Mouse (Mus musculus) embryonic fibroblast, embryonic 13.5 days (primary cell): ENCODE measurements around the gene Slc2a12. TPM values are rescaled to one million over a fixed set of nuclear protein-coding genes. Genes with fewer than 3 reads are reported as not detected.
A peak's percentile ranks its signal among the peaks of the same experiment; 100 is the strongest.

Source experiments
- H3K27ac ChIP-seq: 2 replicates; pipeline ENCODE4 v1.5.1; 2012; ENCODE audit warnings: low read length, control low read depth, inconsistent platforms; ENCODE audit not compliant: insufficient read depth
- H3K4me1 ChIP-seq: 2 replicates; pipeline ENCODE4 v1.6.1; 2011; ENCODE audit warnings: low read length; ENCODE audit not compliant: control insufficient read depth, insufficient read depth
- H3K4me3 ChIP-seq: 2 replicates; pipeline ENCODE4 v1.5.1; 2011; ENCODE audit warnings: mild to moderate bottlenecking, control low read depth, low read length; ENCODE audit not compliant: insufficient read depth
- CTCF ChIP-seq: IDR thresholded peaks from 2 replicates; pipeline ENCODE4 v1.5.1; 2011; ENCODE audit warnings: mild to moderate bottlenecking, control low read depth, low read length, moderate library complexity, borderline replicate concordance; ENCODE audit not compliant: insufficient read depth
- POLR2A ChIP-seq: IDR thresholded peaks from 2 replicates; pipeline ENCODE4 v1.6.1; 2011; ENCODE audit warnings: low read depth, mild to moderate bottlenecking, control low read depth, low read length, moderate library complexity
- polyA plus RNA-seq: library from polyadenylated mRNA; stranded (reverse); fragments of >200 nt; gene quantifications from 2 replicates; pipeline ENCODE4 v1.2.4, GENCODE M21; 2011; ENCODE audit warnings: low read depth; ENCODE audit not compliant: missing spikeins, insufficient read length

Slc2a12 gene
- polyA plus RNA-seq, 1 experiment = 1.5 TPM

DNA sequence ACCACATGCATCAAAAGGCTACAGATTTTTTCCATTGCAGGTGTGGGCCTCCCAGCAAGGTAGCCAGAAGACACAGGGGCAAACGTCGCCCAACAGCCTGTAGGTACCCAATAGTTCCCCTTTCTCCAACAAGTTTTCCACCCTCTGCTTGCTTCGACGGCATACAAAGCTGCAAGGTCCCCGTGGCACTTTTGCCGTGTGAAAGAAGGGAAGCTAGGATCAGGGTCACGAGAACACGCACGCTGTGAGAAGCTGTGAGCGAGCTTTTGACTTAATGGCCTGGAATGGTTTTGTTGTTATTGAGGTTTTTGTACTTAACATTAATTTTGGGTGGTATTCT, 14.5 kb downstream of the Slc2a12 start:
- H3K27ac ChIP-seq = no peak overlapping the region
- no peaks in the 10 kb centered on the region for H3K4me1 ChIP-seq
- no peak for TF ChIP-seq POLR2A
- TF ChIP-seq CTCF = no peak
- no peak overlapping the region for H3K4me3 ChIP-seq

DNA sequence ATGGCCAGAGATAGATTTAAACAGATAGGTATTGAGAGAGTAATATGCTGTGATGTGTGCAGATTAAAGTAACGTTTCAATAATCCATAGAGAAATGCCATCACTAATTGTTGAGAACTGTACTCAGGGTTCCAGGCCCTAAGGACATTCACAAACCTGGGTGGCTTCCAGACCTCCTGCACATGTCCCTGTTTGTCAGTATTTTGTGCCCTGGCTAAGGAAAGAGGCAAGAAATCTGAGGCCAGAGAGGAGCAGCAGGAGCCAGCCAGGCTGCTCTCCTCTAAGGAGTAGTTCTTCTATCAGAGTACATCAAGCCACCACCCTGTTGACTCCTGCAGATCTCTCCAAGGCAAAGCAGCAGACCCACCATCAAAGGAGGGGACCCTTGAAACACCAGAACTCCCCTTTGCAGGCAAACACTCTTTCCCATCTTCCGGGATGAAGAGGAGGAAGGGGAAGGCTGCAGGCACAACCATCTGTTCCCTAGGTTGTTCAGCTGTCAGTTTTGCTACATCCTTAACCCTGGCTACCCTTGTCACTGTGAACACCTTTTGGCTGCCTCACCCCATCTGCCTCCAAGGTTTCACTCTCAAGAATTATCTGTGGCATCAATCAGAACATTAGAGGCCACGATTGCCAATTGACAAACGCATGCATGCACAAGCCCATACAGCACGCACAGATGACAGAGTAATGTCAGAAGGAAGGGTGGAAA, 15.6 kb downstream of the Slc2a12 start:
- TF ChIP-seq CTCF = no peak
- no peak for TF ChIP-seq POLR2A
- no peaks in the 10 kb centered on the region for H3K4me1 ChIP-seq
- H3K27ac ChIP-seq = no peak overlapping the region
- no peak overlapping the region for H3K4me3 ChIP-seq

DNA sequence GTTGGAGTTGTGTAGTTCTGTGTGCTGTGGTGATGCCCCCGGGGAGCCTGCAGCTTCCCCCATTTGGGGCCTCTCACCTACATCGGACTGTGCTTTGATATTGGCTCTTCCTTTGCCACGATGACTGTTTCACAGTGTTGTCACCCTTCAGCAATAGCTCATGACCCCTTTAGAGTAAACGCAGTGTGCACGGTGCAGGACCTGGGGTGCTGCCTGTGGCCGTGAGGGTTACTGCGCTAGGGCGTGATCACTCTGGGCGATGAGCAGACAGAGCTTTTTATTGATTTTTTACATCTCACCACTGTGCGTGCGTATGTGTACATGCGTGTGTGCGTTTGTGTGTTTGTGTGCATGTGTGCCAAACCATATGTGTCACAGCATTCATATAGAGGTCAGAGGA, 23.7 kb downstream of the Slc2a12 start:
- no peak for TF ChIP-seq CTCF
- TF ChIP-seq POLR2A = no peak
- H3K4me1 ChIP-seq = no peaks in the 10 kb centered on the region
- no peak overlapping the region for H3K27ac ChIP-seq
- no peak overlapping the region for H3K4me3 ChIP-seq

DNA sequence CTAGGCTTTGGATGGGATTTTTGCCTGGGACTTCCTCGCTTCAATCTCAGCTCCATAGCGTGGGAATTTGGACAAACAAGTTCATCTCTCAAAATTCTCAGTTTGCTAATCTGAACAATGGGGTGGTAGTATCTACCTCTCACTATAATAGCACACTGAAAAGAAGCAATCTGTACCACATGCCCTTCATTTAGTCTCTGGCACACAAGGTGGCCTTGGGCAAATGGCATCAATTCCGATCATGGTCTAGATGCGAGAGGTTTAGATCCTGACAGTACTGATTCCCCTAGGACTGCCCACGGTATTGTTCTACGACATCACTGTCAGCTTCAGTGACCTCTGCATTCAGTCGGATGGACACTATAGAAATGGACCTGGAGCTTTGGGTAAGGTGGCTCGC, 29.4 kb downstream of the Slc2a12 start:
- no peaks in the 10 kb centered on the region for H3K4me1 ChIP-seq
- no peak overlapping the region for H3K27ac ChIP-seq
- H3K4me3 ChIP-seq = no peak overlapping the region
- no peak for TF ChIP-seq CTCF
- TF ChIP-seq POLR2A = no peak

DNA sequence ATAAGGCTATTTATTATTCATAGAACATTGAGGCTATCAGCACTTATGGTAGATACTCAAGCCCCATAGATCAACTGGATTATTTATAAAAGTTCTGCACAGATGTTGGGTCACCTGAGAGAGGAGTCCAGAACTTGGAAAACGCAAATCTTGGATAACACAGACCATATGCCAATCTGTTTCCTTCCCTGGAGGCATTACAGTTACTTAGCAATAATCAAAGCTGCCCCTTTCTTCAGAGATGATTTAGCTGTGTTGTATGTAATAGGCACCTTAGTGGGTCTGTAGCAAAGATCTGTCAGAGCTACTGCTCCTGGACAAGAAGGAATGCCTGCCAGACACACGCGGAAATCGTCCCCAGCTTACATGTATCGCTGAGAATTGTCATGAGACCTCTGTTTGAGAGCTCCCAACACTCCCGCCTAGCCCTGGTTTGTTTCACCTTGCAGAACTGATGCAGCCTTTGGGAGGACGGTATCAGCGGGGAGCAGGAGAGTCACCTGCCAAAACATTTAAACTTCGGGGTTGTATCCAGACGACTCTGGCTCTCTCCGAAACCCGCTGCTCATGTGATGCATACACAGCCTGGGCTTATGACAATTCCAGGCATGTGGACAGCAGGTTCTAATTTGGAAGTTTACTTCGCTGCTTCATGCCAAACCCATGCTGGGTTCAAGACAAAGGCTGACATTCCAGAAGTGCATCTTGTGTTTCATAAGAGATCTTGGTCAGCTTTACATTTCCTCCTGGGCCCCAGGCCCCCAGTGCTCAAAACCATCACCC, 31.2 kb downstream of the Slc2a12 start:
- TF ChIP-seq CTCF (no peak), POLR2A (no peak)
- no peak overlapping the region for H3K27ac ChIP-seq
- no peak overlapping the region for H3K4me3 ChIP-seq
- no peaks in the 10 kb centered on the region for H3K4me1 ChIP-seq

DNA sequence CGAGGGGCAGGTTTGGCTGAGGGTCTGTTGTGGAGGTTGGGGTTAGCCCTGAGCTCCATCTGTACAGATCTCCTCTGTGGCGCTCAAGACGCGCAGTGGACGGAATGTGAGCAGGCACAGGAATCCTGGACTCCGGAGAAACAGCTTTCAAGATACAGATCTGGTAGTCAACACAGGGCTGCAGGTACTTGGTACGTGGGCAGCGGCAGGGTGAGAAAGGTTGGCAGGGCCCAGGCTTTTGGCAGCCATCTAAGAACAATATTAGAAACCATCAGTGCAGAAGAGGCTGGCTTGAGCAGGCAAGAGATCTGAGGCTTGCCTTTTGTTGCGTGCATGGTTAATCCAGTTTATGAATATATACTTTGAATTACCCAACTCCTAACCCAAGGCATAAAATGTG, 51.4 kb downstream of the Slc2a12 start:
- Histone ChIP-seq H3K4me1 (no peaks in the 10 kb centered on the region; the same call in 1 of the 2 replicates), H3K27ac (no peak overlapping the region), H3K4me3 (no peak overlapping the region)
- TF ChIP-seq POLR2A (no peak), CTCF (no peak)

DNA sequence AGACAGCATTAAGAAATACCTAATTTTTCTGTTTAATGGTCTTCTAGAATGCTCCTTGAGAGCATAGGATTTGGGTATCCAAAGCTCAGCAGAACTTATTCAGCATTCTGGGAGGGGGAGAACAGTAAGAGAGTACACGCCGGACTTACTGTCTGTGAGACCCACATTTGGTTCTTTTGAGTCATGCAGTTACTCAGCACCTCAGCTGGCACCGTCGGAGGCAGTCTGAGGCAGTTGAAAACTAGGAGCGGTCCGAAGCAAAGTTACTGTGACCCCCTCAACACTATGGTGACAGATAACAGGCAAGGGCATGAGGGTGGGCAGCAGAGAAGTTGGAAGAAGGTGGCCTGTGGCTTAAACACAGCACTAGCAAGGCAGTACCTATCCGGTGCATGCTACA, 52.1 kb downstream of the Slc2a12 start:
- peak overlapping the region; percentile 59 for H3K27ac ChIP-seq
- no peak overlapping the region for H3K4me3 ChIP-seq
- no peaks in the 10 kb centered on the region; the same call in 1 of the 2 replicates for H3K4me1 ChIP-seq
- TF ChIP-seq CTCF (no peak), POLR2A (no peak)

DNA sequence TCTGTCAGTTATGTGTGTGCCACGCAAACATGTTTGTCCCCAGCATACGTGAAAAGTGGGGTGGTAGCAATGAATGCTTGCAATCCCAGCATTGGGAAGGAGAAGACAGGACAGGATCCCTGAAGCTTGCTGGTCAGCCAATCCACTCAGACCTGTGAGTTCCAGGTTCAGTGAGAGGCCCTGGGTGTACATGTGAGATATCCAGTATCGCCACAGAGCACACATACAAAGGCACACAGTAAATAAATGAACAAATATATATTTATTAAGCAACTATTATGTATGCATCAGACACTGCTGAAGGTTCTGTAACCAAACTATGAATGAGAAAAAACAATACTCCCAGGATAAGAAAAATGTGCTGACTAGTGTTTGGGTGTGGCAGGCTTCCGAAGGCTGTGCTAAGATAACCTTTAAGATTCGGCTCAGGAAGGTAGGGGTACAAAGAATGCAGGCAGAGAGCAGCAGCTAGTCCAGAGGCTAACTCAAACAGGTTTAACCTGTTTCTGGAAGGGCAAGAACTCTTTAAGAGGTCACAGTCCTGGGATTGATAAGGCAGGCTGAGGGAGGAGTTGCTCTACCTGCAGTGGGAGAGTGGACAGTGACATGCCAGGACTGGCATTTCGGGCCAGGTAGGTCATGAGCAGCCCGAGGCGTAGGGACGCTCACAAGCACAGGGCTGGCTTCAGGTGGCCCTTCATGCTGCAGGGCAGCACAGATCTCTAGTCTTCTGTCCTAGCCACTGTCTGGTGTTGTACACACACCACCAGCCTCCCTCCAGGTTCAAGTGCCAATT, 53.5 kb downstream of the Slc2a12 start:
- Histone ChIP-seq H3K4me1 (no peaks in the 10 kb centered on the region; the same call in none of the 2 replicates), H3K27ac (no peak overlapping the region), H3K4me3 (no peak overlapping the region)
- TF ChIP-seq CTCF = no peak
- TF ChIP-seq POLR2A = no peak

DNA sequence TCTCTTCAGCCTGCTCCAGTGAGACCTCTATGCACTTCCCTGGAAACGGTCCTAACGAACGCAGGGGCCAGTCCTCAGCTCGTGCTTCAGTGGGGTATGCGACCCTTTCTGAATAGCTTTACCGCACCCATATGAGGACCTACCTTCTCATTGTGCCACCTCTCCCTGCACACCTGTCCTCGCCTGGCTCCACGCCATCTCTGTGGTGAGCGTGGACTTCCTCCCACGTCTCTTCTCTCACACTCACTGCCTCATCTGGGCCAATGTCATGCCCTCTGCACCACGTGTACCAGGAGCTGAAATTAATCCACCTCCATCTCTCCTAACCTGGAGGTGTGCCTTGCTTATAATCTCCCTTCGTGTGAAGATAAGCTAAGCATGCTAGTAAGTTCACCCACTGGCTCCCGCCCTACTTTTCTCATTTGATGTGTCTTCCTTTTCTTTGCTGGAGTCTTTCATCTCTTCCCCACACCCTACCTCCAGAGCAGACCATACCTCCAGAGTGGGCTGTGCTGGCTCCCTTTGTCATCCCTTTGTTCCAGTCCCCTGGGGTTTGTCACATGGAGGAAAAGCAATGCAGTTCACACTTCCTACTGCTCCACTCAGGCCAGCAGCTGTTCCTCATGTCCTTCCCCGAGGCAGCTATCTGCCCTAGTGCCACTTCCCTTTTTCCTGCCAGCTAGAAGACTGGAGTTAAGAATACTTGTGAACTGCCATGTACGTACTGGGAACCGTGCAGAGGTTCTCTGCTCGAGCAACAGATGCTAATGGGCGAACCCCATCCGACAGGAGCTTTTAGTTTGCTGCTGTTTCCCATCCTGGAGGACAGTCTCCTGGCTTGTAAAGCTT, 54.9 kb downstream of the Slc2a12 start:
- Histone ChIP-seq H3K4me1 (no peaks in the 10 kb centered on the region; the same call in none of the 2 replicates), H3K27ac (no peak overlapping the region), H3K4me3 (no peak overlapping the region)
- TF ChIP-seq CTCF = no peak
- TF ChIP-seq POLR2A = no peak

DNA sequence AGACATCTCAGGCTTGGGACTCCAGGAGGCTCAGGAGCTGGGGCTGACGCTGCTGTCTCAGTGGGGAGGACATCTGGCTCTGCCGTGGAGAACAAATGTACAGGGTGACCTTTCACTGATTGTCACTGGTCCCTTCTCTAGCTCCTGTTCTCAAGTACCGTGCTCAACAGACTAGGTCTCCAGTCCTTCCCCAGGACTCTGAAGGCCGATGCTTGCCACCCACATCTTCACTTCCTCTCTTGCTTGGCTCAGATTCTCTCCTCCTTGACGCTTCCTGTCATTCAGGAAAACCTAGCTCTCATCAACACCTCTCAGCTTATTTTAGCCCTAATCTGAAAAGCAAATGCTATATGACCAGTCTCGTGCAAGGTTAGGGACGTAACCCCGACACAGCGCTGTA, 56.0 kb downstream of the Slc2a12 start:
- H3K4me3 ChIP-seq = no peak overlapping the region
- no peak for TF ChIP-seq POLR2A
- H3K4me1 ChIP-seq = no peaks in the 10 kb centered on the region; the same call in none of the 2 replicates

More for the DNA sequence above, 56.0 kb downstream of the Slc2a12 start:
- peak overlapping the region; percentile 74 for H3K27ac ChIP-seq
